Mouse (Mus musculus) neutrophil, adult 5-6 weeks (primary cell): Measurements from ENCODE around the gene Itln1. TPM values are rescaled to one million over a fixed set of nuclear protein-coding genes. Genes with fewer than 3 reads are reported as not detected.
"Not testable (repeated sequence)": the region's sequence is repeated elsewhere in the genome, so short reads cannot be mapped to it uniquely, and the experiment has no call there.

Source experiments
- ATAC-seq: fragments of 151-379, 151-347 bp; 2 replicates; pipeline ENCODE4 v1.8.0; 2017; ENCODE audit warnings: mild to moderate bottlenecking, moderate TSS enrichment; ENCODE audit not compliant: insufficient number of reproducible peaks, poor library complexity, low FRiP score, severe bottlenecking; ENCODE audit errors: extremely low read depth
- total RNA-seq: library from RNA; stranded (forward); fragments of 200-1000 nt; gene quantifications from 2 replicates; pipeline ENCODE4 v1.2.3, GENCODE M21; 2017

Gene Itln1
- total RNA-seq, 1 experiment from 2014 or later: not detected

GRCm38 (mm10) chr1:171473506-171473905 lies 61.6 kb downstream of the Itln1 start:
- no peak for ATAC-seq

GRCm38 (mm10) chr1:171471941-171472340 lies 63.2 kb downstream of the Itln1 start:
- ATAC-seq: not testable (repeated sequence)

DNA sequence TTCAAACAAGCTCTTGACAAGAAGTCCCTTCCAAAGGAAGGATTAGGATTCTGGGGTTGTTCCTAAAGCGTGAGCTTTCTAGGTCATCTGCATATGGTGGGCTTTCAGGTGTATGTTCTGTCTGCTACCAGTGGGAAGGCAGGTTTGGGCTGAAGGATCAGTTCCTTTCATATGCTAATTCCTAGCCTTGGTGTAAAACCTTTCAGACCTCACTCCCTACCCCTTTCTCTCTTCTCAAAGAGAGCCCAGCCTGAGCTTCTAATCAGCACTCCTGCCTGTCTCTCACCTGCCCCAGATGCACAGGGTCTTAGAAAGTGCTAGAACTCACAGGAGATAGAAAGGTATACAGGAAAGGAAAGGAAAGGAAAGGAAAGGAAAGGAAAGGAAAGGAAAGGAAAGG lies 63.6 kb downstream of the Itln1 start:
- ATAC-seq: no peak

GRCm38 (mm10) chr1:171470896-171471295 lies 64.2 kb downstream of the Itln1 start:
- ATAC-seq: peak; percentile 44; the same call in 1 of the 2 replicates

DNA sequence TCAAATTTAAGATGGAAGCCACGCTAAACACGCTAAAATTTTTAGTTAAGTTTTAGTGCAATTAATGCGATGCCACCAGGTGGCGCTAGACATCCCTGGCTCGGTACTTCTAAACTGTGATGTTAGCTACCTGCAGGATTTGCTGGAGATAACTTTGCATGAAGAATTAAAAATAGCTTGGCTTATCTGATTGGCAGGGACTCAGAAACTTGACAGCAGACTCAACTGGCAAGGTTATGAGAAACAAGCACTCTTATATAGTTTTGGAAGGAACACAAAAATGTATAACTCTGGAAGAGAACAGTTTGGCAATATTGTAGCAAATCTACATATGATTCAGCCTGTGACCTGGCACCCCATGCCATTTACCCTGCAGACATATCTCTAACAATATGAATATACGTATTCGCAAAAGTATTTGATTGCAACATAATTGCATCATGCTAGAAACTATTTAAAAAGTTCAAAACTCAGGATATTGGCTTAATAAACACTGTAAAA lies 64.7 kb downstream of the Itln1 start:
- ATAC-seq: peak; percentile 75

- ATAC-seq: no peak
These were observed 65.4 kb downstream of the Itln1 start for GRCm38 (mm10) chr1:171469678-171470077.

Other genes with a start within 250 kb of the Itln1 start
- gene Usp21, start 247.3 kb downstream of the Itln1 start, total RNA-seq: 45.5 and 45.7 TPM in 2 replicates
- 32.0 and 39.7 TPM in 2 replicates for gene Ufc1, start 240.3 kb downstream of the Itln1 start, total RNA-seq
- gene Dedd, start 206.1 kb downstream of the Itln1 start, total RNA-seq: 24.2 and 30.4 TPM in 2 replicates
- gene Nit1, start 189.6 kb downstream of the Itln1 start, total RNA-seq: 27.2 and 33.0 TPM in 2 replicates
- gene Pfdn2, start 189.6 kb downstream of the Itln1 start, total RNA-seq: 13.1 and 18.7 TPM in 2 replicates
- 0.58 TPM in 1 of 2 replicates, not detected in the other for gene Klhdc9, start 174.5 kb downstream of the Itln1 start, total RNA-seq
- 2.2 and 2.9 TPM in 2 replicates for gene Nectin4, start 165.2 kb downstream of the Itln1 start, total RNA-seq
- gene Arhgap30, start 146.3 kb downstream of the Itln1 start, total RNA-seq: 441 and 469 TPM in 2 replicates
- 111 and 138 TPM in 2 replicates for gene Usf1, start 124.0 kb downstream of the Itln1 start, total RNA-seq
- 8.8 and 15.2 TPM in 2 replicates for gene Tstd1, start 116.4 kb downstream of the Itln1 start, total RNA-seq
- gene F11r, start 97.8 kb downstream of the Itln1 start, total RNA-seq: 2.5 and 2.9 TPM in 2 replicates
- 20.3 and 20.7 TPM in 2 replicates for gene Alyref2, start 31.8 kb downstream of the Itln1 start, total RNA-seq
- 126 and 134 TPM in 2 replicates for gene Cd244a, start 23.9 kb upstream of the Itln1 start, total RNA-seq
- 83.9 and 87.7 TPM in 2 replicates for gene Ly9, start 72.1 kb upstream of the Itln1 start, total RNA-seq
- gene Slamf7, start 117.7 kb upstream of the Itln1 start, total RNA-seq: 28.2 and 29.0 TPM in 2 replicates
- 110 and 113 TPM in 2 replicates for gene Cd48, start 146.7 kb upstream of the Itln1 start, total RNA-seq
- gene Slamf1, start 231.8 kb upstream of the Itln1 start, total RNA-seq: 24.2 and 25.7 TPM in 2 replicates